Mouse (Mus musculus) mouse embryonic stem cell (cell line): ENCODE results near the gene Shroom2.
"Not testable (repeated sequence)": the region's sequence is repeated elsewhere in the genome, so short reads cannot be mapped to it uniquely, and the experiment has no call there.

Experiments used
- in situ Hi-C, 2 experiments: fragments of 300-500 bp; cut with MboI; formaldehyde crosslinking; loops; 1 replicate in 1 of 2; 3 replicates in 1 of 2; pipeline ENCODE4 v1.14.3; 2019 to 2020; ENCODE audit warnings: low sequenced_read_pairs in 2 of 2, low pct_unique_long_range_greater_than_20kb in 1 of 2, mixed read lengths in 1 of 2; ENCODE audit not compliant: unreplicated experiment in 1 of 2

Gene Shroom2

DNA sequence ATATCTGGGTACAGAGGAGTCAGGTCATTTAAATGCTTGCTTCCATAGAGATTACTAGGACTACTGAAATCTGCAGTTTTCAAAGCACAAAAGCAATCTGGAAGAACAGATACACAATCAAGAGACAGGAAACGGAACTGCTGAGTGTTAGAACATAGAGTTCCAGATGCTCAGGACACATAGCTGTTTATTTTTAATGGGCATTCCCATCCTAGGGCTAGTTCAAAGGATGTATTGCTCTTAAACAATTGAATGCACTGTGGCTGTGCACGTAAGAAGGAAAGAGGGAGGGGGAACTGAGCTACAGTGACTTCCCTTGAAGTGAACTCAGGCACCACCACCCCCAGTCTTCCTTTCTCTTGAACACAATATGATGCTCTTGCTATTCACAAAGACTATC, 58.5 kb downstream of the Shroom2 start:
- in situ Hi-C loops = not testable (repeated sequence)

DNA sequence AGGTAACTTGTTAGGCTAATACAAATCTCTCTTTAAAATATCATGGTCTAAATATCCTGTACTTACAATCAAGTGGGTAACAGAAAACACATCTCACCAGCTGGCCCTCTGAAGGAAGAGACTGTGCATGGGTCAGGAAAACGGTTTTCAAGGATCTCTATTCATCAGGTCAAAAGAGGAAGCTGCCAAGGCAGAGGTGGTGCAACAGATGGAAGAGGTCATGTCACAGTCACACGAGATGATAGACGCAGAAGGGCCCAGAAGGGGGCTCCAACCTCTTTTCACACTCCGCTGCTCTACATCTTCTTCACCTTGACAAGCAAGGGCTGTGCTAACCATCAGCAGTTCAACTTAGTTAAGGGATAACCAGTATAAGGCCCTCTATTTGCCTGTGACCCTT, 60.9 kb downstream of the Shroom2 start:
- in situ Hi-C loops = loop anchor here in 1 of 2 experiments (10.0 kb wide), 1 partner anchor 106 kb away; no protein-coding TSS in a partner anchor

DNA sequence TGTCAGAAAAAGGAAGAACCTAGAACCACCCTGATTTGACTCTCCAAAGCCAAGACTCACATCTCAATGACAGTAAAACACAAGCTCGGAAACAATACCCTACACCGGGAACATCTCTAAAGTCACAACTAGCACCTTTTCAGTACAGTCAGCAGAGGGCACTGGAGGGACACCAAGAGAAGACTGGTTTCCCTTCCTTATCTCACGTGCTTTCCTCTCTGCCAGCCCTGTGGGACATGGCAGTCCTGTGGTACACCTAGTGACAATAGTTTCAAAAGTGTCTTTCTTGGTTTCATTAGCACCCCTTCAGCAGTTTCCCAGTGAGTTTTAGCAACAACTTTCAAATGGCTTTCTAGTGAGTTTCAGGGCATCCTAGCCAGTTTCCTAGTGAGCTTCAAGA, 63.9 kb downstream of the Shroom2 start:
- in situ Hi-C loops = loop anchor here in 1 of 2 experiments (10.0 kb wide), 1 partner anchor 109 kb away; no protein-coding TSS in a partner anchor

DNA sequence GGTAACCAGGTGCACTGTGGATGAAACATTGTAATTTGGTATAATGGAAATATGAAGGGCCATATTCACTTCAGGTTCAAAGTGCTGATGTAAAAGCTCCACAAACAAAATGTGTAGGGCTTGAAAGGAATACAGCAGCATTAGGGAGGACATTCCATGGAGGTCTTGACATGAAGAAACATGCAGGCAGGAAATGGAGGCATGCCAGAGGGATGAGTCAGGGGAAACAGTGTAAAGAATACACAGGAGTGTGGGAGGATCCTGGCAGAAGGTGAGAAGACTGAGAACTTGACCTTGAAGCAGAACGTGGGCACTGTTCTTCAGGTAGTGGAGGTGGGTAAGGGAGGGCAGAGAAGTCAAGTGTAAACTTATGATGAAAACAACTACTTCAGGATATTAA, 65.6 kb downstream of the Shroom2 start:
- in situ Hi-C loops = loop anchor here in 1 of 2 experiments (10.0 kb wide), 1 partner anchor 111 kb away; no protein-coding TSS in a partner anchor

DNA sequence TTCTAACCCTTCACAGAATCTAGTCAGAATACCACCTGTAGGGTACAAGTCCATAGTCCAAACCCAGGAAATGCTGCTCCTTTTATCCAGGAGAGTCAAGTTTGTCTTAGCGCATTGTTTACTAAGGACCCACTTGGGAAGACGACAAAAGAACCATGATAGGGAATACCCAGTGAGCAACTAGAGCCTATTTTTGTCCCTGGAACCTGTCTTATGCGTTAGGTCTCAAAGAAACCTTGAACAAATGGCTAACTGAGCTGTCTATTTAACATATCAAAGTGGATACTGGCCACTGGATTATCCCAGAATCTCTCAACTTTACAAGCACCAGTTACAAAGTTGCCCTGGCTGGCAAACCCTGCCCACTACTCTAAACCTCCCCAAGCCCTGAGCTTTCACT, 67.6 kb downstream of the Shroom2 start:
- in situ Hi-C loops = loop anchor here in 1 of 2 experiments (10.0 kb wide), 1 partner anchor 113 kb away; no protein-coding TSS in a partner anchor

DNA sequence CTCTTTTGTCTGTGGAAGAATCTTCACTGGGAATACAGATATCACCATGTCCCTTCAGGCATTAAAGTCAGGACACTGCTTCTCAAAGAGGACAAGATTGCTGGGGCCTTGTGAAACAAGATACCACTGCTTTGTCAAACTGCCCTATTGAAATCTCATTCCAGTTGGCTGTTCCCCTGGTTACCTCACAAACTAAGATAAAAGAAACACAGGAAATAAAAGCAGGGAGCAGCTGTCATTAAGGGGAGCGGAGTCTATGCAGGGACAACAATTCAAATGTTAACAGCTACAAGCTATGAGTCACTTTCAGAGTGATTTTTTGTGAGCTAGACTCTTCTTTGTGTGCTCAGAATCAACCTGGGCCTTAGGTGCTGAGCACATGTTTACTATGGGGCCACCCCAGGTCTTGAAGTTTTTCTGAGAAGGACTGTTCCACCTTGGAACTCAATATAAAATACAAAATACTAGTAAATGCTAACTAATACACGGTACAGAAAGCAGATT, 78.4 kb downstream of the Shroom2 start:
- in situ Hi-C loops = no loop called here

DNA sequence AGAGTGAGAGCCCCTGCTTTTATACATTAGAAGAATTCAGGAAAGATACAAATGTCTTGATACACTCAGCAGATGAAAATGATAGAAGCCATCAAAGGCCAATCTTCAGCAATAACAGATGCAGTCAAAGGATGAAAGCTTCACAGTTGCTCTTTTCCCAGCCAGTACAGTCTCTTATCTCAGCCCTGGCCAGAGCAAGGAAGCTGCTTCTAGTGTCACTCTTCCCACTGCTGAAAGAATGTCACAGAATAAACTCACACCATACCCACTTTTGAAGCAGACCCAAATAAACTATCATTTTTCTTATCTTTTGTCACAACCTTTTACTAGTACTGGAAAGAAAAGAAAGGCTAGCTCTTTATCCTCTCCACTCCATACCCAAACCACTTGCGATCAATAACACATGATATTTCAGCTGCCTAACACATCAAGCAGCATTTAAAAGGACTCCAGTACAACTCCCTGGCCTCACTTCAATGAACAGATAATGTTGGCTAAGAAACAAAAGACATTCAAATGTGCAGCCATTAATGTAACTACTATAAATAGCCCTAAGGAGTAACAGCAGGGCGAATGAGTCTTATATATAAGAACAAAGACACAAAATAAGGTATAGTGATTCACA, 90.0 kb downstream of the Shroom2 start:
- in situ Hi-C loops = no loop called here

DNA sequence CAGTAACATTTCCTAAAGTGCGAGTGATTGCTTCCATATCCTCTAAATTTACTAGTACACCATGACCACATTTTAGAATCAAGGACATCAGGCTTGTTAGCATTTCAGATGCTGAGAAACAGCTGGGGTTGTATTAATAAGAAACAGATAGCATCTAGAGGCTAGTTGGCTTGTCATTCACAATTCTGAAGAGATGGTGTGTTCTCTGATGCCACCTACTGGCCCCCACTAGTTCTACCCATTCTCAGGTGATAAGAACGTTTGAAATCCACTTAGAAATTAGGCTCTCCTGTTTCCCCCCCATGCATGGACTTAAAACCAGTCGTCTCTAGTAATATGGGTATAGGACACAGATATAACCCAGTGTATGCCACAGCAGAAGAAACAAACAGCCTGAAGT, 92.9 kb downstream of the Shroom2 start:
- in situ Hi-C loops = no loop called here

DNA sequence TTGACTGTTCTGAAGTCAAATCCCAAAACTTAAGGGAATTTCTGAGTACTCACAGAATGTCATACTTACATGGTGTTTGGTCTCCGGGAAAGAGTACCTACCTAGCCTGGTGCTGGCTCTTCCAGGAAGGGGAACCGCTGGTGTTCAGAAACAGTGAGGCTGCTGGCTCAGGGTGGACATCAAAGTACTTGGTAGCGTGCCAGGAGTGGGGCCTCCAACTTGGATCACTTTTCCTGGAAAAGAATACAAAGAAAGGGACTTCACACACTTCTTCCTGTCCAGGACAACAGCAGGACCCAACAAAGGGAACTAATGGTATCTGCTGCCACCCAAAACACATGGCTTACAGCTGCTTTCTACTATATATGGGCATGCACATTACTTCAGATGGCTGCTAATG, 95.8 kb downstream of the Shroom2 start:
- in situ Hi-C loops = loop anchor here in 1 of 2 experiments (5.0 kb wide), 1 partner anchor 56 kb away; no protein-coding TSS in a partner anchor

DNA sequence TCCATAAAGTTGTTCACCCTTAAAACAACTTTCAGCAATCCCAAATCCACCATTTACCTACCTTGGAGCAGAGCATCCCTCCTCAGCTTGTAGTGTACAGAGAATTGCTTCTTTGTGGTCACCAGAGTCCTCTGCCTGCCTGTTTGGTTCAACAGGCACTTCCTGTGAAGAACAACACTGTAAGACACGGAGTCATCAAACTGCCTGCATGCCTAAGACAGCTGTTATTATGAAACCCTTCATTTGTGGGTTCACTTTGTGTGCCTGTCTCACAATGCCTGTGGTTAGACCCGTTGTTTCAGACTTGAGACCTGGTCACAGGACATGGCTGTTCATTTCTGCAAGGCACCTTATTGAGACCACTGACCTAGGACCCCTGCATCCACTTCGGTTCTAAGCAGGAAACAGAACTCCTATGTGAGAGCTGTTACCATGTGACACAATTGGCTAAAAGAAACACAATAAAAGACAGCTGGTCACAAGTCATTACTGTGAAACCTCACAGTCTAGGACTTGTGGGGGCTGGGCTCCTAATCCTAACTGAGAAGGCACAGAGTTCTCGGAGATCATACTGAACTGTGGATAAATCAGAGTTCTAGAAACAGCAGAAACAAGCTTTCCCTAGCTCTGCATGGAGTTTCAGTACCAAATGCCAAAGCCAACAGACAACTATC, 111.8 kb downstream of the Shroom2 start:
- in situ Hi-C loops = no loop called here

DNA sequence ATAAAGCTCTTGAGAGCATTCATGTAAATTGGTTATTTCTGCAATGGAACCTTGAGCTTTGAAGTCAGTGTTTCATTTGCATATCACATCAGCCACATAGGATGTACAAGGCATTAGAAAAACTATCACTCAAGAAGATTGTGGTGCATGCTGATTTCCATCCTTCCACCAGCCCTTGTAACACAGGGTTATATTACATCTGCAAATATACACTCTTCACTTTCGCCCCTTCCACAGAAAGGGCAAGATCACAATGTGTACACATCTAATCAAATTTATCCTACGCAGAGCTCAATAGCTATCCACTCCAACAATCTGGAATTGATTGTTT, 112.7 kb downstream of the Shroom2 start:
- in situ Hi-C loops = no loop called here

DNA sequence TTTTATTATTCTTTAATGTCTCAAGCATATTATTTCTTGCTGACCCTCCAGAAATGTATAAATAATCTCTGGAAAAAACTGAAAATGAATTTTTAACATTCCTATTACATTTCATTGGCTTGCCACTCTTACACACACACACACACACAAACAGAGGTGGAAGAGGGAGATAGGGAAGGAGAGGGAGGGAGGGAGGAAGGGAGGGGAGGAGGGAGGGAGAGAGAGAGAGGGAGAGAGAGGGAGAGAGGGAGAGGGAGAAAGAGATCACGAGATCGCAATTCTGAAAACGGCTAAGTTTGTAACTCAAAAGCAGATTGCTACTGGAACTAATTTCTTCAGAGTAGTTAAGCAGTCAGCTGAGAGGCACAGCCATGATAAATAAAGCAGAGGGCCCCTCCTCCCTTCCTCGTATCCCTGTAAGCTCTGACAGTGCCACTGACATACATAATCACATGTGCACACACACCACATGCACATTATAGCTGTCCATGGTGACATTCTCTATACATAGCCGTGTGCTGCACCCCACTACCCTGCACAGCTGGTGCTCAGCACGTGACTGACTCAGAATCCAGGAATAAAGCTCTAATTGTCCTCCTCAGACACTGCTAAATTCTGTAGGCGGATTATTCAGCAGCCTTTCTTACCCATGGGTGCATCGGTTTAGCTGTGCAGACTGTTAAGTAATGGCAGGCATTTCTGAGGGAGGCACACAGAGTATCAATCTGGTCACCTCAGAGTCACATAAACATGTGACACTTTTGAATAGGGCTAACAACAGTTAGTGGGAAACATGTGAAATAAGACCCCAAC, 113.3 kb downstream of the Shroom2 start:
- in situ Hi-C loops = no loop called here

DNA sequence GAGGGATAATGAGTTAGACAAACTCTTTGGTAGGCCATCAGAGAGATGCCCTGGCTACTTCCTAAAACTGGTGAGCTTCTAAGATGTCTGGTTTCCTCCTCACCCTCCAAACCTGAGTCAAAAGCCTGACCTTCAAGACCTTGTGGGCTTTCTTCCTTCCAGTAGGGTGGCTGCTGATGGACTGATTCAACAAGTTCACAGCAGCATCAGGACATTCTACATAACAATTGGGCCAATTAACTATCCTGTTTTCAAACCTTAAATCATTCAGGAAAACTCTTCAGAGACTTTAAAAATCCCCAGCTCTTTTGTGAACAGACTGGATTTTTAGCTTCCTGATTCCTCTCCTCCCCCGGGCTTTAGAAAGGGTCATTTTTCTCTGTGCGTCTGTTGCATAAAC, 116.6 kb downstream of the Shroom2 start:
- in situ Hi-C loops = no loop called here

DNA sequence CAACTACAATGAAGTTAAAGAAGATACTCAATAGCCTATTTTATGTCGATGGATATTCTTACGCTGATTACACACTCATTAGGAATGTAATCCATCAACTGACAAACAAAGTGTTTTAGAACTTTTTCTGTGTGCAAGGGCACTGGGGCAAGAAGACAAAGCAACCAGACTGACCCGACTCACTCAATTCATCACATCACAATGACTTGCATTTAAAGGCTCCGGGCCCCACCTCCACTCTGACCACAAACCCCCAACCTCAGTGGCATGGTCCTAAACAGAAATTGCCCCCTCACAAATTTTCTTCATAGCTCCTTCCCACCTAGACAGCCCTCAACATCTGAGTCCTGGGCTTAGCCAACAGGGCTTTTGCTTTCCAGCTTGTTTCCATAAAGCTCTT, 124.4 kb downstream of the Shroom2 start:
- in situ Hi-C loops = no loop called here

DNA sequence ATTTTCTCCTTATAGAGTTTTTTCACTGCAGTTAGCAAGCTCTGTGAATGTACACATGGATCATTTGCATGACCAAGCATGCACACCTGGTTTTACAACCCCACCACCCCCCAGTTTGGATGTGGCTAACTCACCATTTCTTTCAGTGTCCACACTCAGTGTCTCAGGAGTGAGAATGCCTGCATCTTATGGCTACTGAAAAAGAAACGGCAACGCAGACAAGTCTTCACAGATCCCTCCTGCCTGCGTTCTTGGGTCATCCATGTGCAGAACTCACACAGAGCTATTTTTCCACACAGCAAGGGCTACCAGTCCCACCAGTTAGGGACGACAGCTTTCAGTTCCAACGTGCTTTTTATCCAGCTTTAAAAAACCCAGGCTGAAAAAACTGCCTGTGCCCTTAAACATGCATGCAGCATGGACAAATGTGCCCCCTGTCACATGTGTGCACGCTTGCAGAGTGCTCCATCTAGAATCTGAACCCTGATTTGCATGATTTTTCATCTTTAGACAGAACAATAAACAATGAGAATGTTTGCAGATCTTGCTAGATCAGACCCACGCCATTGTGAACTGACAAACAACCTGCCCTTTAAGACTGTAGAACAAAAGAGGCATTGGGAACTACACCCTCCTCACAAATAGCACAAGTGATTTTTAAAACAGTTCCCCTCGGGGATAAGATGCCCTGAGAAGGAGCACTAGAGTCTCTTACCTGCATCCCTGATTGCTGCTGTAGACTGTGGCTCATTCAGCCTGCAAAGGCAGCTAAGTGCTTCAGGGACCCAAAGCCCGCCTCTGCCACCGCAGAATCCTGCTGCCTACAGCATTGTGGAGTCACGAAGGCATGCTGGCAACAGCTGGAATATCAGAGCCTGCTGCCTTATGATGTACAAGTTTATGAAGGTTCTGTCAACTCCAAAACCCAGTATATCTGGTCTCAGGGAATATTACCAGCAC, 125.3 kb downstream of the Shroom2 start:
- in situ Hi-C loops = no loop called here

DNA sequence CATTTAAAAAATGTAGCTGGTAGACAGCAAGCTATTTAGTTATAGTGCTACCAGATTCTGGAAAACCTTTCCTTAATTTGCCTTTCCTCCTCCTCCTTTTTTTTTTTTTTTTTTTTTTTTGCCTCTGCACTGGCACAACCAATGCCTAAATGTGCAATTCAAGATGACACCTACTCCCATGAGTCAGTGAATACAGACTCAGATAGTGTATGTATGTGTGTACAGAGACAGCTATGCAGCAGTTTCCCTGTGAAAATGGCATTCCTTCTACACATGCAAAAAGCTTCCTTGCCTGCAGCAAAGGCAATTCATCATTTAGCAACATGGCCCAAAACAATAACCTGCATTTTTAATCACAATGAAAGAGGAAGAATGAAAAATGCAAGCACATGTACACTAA, 126.1 kb downstream of the Shroom2 start:
- in situ Hi-C loops = no loop called here

DNA sequence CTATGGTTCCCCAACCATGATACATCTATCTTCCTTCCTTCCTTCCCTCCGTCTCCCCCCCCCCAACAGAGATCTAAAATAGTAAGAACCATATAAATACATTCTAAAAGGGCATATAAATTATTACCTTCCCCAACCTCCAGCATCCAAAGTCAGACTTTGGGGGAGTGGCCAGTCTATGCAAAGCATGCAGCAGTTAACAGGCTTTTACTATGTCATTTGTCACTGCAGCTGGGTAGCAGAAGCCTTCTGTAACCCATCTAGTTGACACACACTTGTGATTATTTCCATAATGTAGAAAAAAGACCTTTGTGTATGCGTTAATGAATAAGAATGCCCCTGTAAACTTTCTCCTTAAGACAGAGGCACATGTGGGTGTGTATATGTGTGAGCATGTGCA, 126.6 kb downstream of the Shroom2 start:
- in situ Hi-C loops = no loop called here

DNA sequence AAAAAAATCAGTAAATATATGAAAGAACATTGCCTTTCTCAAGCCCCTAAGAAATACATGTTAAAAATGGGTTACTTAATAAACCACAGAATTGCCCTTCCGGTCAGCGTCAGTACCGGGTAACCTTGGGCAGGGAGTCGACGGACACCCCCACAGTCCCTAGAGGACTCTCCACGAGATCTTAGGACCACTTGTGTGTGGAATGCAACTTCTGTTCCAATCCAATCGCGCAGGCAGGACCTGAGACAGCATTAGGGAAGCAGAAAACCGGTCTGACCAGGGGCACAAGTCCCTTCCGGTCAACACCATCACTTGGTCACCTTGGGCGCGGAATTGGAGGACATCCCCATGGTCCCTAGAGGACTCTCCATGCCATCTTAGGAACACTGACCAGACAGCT, 133.9 kb downstream of the Shroom2 start:
- in situ Hi-C loops = no loop called here
